Mouse (Mus musculus): ENCODE results near the gene Rhd.

Gene Rhd

DNA sequence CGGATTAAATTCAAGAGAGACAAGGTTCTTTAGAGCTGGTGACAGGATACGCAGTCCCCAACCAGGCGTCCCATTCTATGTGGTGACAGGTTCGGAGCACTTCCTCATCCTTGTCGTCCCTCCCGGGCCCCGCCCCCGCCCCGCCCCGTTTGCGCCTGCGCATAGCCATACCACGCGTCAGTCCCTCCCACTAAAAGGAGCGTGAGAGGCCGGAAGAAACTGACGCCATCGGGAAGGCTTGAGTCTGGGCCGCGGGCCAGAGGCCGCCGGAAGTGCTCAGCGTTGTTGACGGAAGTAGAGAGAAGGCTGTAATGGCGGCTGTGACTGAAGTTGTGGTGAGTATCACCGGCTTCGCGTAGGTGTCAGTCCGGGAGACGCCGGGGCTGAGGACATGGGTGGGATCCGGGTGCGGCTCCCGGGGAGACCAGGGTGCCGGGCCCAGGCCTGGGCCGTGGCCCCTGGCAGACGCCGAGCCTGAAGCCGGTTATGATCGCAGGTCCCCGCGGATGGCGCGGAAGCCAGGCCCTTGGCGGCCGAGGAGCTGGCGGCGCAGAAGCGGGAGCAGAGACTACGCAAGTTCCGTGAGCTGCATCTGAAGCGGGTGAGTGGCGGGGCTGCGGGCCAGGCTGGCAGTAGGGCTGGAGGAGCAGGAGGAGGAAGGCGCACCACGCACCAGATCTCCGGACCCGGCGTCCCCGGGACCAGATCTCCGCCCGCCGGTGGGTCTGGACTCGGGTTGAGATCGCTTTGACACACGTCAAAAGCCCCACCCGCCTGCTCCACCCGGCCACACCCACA is 66.5 kb downstream of the Rhd start, which contains the start of gene Syf2:
Syf2 (plus strand) TSS at position 215 of the 798 bp plus-strand sequence.
- peak; percentile 88 for DNase-seq (ENCODE audit: low read depth, low spot score)

GRCm38 (mm10) chr4:134937240-134938176 is 73.2 kb downstream of the Rhd start:
- DNase-seq (ENCODE audit: low read depth, low spot score), result no peak

DNA sequence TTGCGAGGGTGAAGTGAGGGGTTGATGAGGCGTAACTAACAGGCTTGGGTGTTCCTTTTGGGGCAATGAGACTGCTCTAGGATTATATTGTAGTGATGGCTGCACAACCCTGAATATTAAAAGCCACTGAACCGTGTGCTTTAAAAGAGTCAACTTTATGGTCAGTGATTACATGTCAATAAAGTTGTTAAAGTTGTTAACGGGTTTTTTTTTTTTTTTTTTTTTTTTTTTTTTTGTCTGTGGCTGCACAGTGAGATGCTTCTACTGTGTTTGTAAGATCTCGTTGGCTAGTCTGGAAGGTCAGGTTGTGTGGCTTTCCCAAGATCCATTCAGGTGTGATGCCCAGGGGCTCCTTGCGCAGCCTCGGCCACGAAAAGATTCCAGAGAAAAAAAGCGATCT is 75.6 kb downstream of the Rhd start:
- no peak for DNase-seq (ENCODE audit: low read depth, low spot score)

DNA sequence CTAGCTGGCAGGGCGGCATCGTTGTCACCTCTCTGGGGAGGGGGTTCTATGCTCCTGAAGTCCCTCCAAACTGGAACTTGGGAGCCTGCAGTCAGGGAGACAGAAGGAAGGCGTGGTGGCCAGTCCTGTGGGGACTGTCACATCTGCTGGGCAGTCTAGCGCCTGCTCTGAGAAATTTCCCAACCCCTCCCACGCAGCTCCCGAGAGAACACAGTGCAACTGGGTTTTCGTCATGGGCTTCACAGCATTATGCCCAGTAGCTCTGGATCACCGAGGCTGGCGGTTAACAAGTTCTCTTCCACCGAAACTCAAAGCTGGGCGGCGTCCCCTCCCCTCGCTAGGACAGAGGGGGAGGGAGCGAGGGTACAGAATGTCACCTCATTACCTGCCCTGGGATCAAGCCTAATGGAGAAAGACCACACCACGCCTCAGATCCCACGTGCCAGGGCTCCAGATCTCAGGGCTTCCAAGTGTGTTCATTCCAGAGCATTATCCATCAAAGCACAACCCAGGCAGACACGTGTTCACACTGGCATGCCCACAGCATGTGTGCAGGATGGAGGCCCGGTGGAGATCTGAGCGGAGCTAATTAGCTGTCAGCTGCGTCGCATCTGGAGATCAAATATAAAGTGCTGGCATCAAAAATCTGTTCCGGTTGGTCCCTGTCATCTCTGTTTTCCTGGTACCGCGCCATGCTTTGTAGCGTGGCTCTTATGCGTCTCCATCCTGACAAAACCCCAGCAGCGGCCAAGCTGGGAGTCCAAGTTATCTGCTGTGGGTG is 79.6 kb downstream of the Rhd start:
- DNase-seq (ENCODE audit: low read depth, low spot score), result no peak

Data from WW6 (cell line).